Mouse (Mus musculus) lung, embryonic 14.5 days (tissue): Measurements from ENCODE around the gene Lipk. TPM values are rescaled to one million over a fixed set of nuclear protein-coding genes. Genes with fewer than 3 reads are reported as not detected.
A peak's percentile ranks its signal among the peaks of the same experiment; 100 is the strongest.

Experiments
- ATAC-seq: fragments of 200-750 bp; cut with Nextera tagmentation; 2 replicates; pipeline ENCODE4 v1.8.0; 2017; ENCODE audit warnings: mild to moderate bottlenecking, moderate TSS enrichment, moderate library complexity; ENCODE audit not compliant: insufficient read depth
- DNase-seq: peaks from one replicate; pipeline ENCODE4 v3.0.0-alpha.2; 2015
- H3K27ac ChIP-seq: fragments of 300-500 bp; sonication (generic); 2 replicates; pipeline ENCODE4 v1.5.1; 2014; ENCODE audit warnings: low read depth, mild to moderate bottlenecking, moderate library complexity
- H3K27me3 ChIP-seq: fragments of 300-500 bp; sonication (generic); 2 replicates; pipeline ENCODE4 v1.6.1; 2014; ENCODE audit warnings: low read length, control low read depth; ENCODE audit not compliant: insufficient read depth
- H3K36me3 ChIP-seq: fragments of 300-500 bp; sonication (generic); 2 replicates; pipeline ENCODE4 v1.6.1; 2014; ENCODE audit warnings: control low read depth; ENCODE audit not compliant: insufficient read depth
- H3K4me1 ChIP-seq: fragments of 300-500 bp; sonication (generic); 2 replicates; pipeline ENCODE4 v1.6.1; 2014; ENCODE audit warnings: antibody characterized with exemption, control low read depth; ENCODE audit not compliant: insufficient read depth
- H3K4me2 ChIP-seq: fragments of 300-500 bp; sonication (generic); 2 replicates; pipeline ENCODE4 v1.6.1; 2014; ENCODE audit warnings: mild to moderate bottlenecking
- H3K4me3 ChIP-seq: fragments of 300-500 bp; sonication (generic); 2 replicates; pipeline ENCODE4 v1.5.1; 2014; ENCODE audit warnings: low read depth, low read length
- H3K9ac ChIP-seq: fragments of 300-500 bp; sonication (generic); 2 replicates; pipeline ENCODE4 v1.6.1; 2014
- H3K9me3 ChIP-seq: fragments of 300-500 bp; sonication (generic); 2 replicates; pipeline ENCODE4 v1.6.1; 2016; ENCODE audit warnings: low read depth, low read length, control low read depth
- CTCF ChIP-seq: IDR thresholded peaks from 2 replicates; pipeline ENCODE4 v1.5.1; 2016; ENCODE audit warnings: antibody characterized with exemption, low read depth
- WGBS: fragments of 180-500 bp; shearing (Covaris S2); extraction: QIAGEN DNeasy Blood & Tissue Kit; methylation state at CpG from one replicate; pipeline ENCODE4 v1.1.7; 2014; 5-methylcytosine and 5-hydroxymethylcytosine counted together
- microRNA-seq: library from miRNA; unstranded; fragments of <30 nt; microRNA quantifications from one replicate; pipeline ENCODE4, GENCODE M21; 2016; ENCODE audit warnings: borderline number of aligned reads
- polyA plus RNA-seq: library from polyadenylated mRNA; unstranded; fragments of >200 nt; fragmentation: Nextera tagmentation; extraction: Ambion mirVana; gene quantifications from 2 replicates; pipeline ENCODE4 v1.2.1, GENCODE M21; 2014

The Lipk gene
- polyA plus RNA-seq, 1 experiment from 2014 or later: not detected

DNA sequence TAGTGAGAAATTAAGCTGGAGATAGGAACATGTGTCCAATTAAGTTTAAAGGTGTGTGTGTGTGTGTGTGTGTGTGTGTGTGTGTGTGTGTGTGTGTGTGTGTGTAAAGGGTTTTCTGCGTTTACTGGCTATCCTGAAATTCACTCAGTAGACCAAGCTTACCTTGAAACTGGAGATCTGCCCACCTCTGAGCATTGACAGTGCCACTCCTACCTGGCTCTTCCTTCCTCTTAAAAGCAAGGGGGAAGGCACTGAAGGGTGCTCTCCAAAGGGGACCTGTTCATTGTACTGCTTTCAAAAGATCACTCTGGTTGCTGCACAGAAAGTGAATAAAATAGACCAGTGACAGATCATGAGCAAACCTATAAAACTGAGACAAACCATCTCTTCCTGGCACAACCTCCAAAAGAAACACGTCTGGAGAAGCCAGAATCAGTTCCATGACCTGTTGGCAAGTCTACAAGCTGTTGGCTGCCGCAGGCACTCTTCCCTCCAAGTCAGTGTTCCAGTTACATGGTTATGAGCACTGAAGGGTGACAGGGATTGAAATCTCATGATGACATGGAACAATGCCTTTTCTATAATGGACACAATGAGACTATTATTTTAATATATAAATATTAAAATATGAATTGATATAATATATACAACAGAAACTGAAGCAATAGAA is 81.1 kb downstream of the Lipk start:
- Histone ChIP-seq H3K36me3 (no peaks in the 10 kb centered on the region), H3K9ac (no peak overlapping the region), H3K27ac (no peak overlapping the region), H3K4me1 (no peaks in the 10 kb centered on the region), H3K9me3 (no peaks in the 10 kb centered on the region), H3K4me3 (no peak overlapping the region), H3K4me2 (no peak overlapping the region), H3K27me3 (no peaks in the 10 kb centered on the region)
- ATAC-seq (no peak), DNase-seq (no peak)
- WGBS: 69% methylated on average over 3 of the region's 3 CpGs
- TF ChIP-seq CTCF: no peak

DNA sequence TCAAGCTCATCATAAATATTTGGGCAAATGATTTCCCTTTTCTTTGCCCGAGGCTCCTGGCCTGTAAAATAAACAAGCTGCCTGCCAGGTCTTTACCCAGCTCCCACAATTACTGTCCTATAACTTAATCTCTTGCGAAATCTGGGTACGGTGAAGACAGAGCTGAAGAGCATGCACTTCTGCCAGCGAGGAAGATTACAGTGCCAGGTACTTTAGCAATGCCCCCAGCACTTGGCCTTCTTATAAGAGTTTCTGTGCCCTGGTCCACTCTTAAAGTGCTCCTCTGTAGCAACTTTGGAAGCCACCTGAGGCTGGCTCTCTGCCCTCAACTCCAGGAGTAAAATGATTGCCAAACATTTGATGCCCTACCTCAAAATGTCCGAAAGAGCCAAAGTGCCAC is 87.3 kb downstream of the Lipk start:
- Histone ChIP-seq H3K4me3 (no peak overlapping the region), H3K4me2 (no peak overlapping the region), H3K27me3 (no peaks in the 10 kb centered on the region), H3K9ac (no peak overlapping the region), H3K36me3 (no peaks in the 10 kb centered on the region), H3K4me1 (no peaks in the 10 kb centered on the region), H3K27ac (no peak overlapping the region), H3K9me3 (no peaks in the 10 kb centered on the region)
- no peak for TF ChIP-seq CTCF
- ATAC-seq: no peak
- no peak for DNase-seq
- 60% methylated on average over 5 of the region's 5 CpGs for WGBS

- DNase-seq (peak; percentile 7), ATAC-seq (no peak)
- Histone ChIP-seq H3K4me2 (no peak overlapping the region), H3K27ac (no peak overlapping the region), H3K27me3 (no peaks in the 10 kb centered on the region), H3K9ac (no peak overlapping the region), H3K4me3 (no peak overlapping the region), H3K9me3 (no peaks in the 10 kb centered on the region), H3K4me1 (no peaks in the 10 kb centered on the region), H3K36me3 (no peaks in the 10 kb centered on the region)
- TF ChIP-seq CTCF: 0 out of 2 replicates have a peak, but pooled peaks have one; percentile 6
- 41% methylated on average over 1 of the region's 1 CpGs for WGBS
Measured at GRCm38 (mm10) chr19:34096228-34096627, 88.1 kb downstream of the Lipk start.

Small RNA genes lying within 50 kb of the gene (microRNA-seq; reads per million reads assigned to microRNA genes)
- gene Gm23334: not detected

Other genes starting within 250 kb of the Lipk start
- 18.0 and 18.7 TPM in 2 replicates for gene Lipo3, start 246.3 kb upstream of the Lipk start, polyA plus RNA-seq
- not detected in 2 replicates for gene Lipo1, start 220.8 kb upstream of the Lipk start, polyA plus RNA-seq
- not detected in 2 replicates for gene Lipf, start 47.1 kb upstream of the Lipk start, polyA plus RNA-seq
- not detected in 2 replicates for gene Lipn, start 59.1 kb downstream of the Lipk start, polyA plus RNA-seq
- gene Lipm, start 92.6 kb downstream of the Lipk start, polyA plus RNA-seq: not detected in 2 replicates
- 0.12 TPM in 1 of 2 replicates, not detected in the other for gene Ankrd22, start 157.8 kb downstream of the Lipk start, polyA plus RNA-seq
- gene Stambpl1, start 183.9 kb downstream of the Lipk start, polyA plus RNA-seq: 9.8 and 11.1 TPM in 2 replicates
- 854 and 863 TPM in 2 replicates for gene Acta2, start 247.3 kb downstream of the Lipk start, polyA plus RNA-seq